Mouse (Mus musculus) retina, postnatal 7 days (tissue): Measurements from ENCODE around the gene Art5.
"Not testable (repeated sequence)": the region's sequence is repeated elsewhere in the genome, so short reads cannot be mapped to it uniquely, and the experiment has no call there.

Experiments
- DNase-seq: peaks from one replicate; pipeline ENCODE4 v3.0.0-alpha.2; 2012; ENCODE audit warnings: low read depth, low spot score

The Art5 gene

GRCm38 (mm10) chr7:102081784-102082183 lies 27.5 kb downstream of the Art5 start:
- no peak for DNase-seq

DNA sequence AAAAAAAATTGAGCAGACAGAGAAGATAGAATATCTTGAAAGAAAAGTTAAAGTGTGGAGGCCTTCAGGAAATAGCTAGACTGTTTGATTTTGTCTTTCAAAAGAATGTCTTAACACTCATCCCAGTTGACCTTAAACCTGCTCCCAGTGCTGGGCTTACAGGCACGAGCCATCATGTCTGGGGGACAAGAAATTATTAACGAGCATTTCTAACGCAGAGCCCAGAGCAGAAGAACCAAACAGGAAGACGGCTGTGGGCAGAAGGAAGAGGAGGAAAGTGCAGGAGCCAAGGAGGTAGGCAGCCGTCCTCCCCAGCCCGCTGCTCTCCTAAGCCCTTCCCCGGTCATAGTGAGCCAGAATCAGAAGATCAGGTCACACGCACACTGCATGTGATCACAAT lies 29.0 kb downstream of the Art5 start:
- no peak for DNase-seq

DNA sequence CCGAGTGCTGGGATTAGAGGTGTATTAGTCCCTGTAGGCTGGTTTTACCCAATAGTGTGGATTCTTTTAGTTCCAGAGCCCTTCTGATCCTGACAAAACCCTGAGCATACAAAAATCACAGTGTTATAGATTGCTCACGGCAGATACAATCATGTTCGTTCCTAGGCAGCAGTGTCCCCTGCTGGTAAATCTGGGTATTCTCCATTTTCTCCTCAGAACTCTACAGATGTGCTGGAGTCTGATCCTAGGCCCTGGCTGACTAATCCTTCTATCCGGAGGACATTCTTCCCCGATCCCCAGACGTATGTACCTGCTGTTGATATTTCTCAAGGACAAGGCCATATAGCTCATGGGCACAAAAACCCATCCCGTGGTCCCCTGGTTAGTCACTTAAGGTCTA lies 30.8 kb downstream of the Art5 start:
- DNase-seq = no peak

GRCm38 (mm10) chr7:102076714-102077296 lies 32.5 kb downstream of the Art5 start:
- no peak for DNase-seq

GRCm38 (mm10) chr7:102066363-102066762 lies 42.9 kb downstream of the Art5 start:
- no peak for DNase-seq

DNA sequence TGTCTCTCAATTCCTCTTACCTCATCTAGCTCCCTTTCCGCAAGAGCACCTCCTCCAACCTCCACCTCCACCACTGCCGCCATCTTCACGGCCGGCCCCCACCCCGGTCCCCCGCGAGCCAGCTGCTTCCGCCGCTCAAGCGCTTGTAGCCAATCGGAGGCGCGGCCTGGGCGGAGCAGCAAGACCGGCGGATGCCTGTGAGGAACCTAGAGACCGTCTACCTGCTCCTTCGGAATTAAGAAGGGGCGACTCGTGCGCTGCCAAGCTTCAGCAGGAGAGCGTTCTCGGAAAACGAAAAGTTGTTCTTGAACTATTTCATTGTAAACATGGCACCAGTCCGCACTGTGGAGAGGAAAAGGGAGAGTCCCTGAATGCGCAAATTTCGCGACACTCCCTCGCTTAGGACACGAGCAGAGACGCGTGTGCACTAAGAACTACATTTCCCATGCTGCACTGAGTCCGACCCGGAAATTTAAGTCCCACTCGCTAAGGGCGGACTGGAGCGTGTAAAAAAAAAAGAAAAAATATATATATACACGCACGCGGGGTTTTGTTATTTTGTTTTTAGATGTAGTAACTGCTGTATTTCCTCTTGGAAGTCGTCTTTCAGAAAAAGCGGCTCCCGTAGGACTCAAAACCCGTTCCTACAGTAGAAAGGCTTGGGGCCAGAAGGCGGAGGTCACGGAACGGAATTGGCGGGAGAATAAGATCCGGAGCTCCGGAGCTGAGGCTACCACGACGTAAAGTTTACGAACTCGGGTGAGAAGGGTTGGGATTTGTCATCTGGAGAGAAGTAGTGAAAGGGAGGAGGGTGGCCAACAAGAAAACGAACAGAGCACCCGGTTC lies 44.0 kb downstream of the Art5 start, which contains the start of the genes Rnf121, Xndc1 and Xntrpc:
Gene Rnf121 (minus strand): TSS at position 424 of the 846 bp plus-strand sequence.
Gene Xndc1 (plus strand): TSS at position 466 of the 846 bp plus-strand sequence.
Gene Xntrpc (plus strand): TSS at position 668 of the 846 bp plus-strand sequence.
- DNase-seq = peak; percentile 84

- DNase-seq = no peak
These were observed 44.6 kb downstream of the Art5 start for GRCm38 (mm10) chr7:102064655-102065045.

DNA sequence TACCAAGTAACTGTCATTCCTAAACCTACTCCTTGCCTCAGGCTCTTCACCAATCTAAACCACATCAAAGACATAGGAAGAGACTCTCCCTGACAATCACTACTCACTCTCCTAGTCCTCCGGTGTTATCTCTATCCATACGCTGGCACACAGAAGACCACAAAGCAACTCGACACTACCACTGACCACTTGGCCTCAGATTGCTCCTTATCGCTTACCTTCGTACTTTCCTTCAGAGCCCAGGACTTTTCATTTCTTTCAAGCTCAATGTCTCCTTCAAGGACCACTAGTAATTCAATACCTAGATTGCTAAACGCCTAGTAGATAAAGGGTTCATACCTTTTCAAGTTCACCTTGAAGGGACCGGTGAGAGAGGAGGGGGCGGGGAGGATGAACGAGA lies 45.4 kb downstream of the Art5 start:
- no peak for DNase-seq

DNA sequence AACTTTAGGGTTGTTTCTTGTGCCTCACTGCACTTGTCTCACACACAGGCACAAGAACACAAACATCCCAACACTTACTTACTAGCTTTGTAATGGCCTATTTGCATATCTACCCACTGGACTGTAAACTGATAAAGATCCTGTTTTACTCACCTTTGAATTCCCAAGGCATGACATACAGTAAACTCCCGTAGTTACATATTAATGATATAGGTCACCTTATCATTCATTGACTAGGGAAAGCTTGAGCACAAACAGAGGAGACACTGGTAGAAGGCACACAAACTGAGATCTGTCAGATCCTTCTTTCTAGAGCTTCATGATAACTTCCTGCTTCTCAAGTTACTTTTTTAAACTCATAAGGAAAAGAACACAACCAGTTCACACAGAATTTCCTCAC lies 47.1 kb downstream of the Art5 start:
- no peak for DNase-seq

- DNase-seq = no peak
These were observed 47.9 kb downstream of the Art5 start for GRCm38 (mm10) chr7:102061353-102061752.

DNA sequence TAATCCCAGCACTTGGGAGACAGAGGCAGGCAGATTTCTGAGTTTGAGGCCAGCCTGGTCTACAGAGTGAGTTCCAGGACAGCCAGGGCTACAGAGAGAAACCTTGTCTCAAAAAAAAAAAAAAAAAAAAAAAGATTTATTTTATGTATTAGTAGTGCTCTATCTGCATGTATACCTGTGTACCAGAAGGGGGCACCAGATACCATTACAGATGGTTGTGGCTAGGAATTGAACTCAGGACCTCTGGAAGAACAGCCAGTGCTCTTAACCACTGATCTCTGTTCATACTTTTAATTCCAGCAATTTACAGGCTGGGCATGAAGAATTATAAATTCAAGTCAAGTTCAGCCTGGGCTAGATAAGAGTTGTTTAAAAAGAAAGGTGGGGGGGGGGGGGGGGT lies 60.8 kb downstream of the Art5 start:
- DNase-seq = not testable (repeated sequence)
